Mouse (Mus musculus): ENCODE measurements around the gene Vps29.

Vps29 gene

GRCm38 (mm10) chr5:122336554-122337294, 17.4 kb upstream of the Vps29 start:
- DNase-seq: no peak

- DNase-seq: no peak
These were observed 11.3 kb upstream of the Vps29 start for GRCm38 (mm10) chr5:122342874-122343273.

- no peak for DNase-seq
These were observed 10.4 kb upstream of the Vps29 start for GRCm38 (mm10) chr5:122343768-122344167.

- peak; percentile 70 for DNase-seq
These were observed 9.9 kb upstream of the Vps29 start for GRCm38 (mm10) chr5:122344260-122344659.

- no peak for DNase-seq
These were observed 8.4 kb upstream of the Vps29 start for GRCm38 (mm10) chr5:122345777-122346176.

- no peak for DNase-seq
These were observed 411 bp downstream of the Vps29 start for GRCm38 (mm10) chr5:122354492-122355067.

- peak; percentile 72 for DNase-seq
These were observed 17.5 kb downstream of the Vps29 start, which contains the start of gene Gpn3 for GRCm38 (mm10) chr5:122371591-122372191. Gpn3 (plus strand) TSS chr5:122371876.

GRCm38 (mm10) chr5:122372192-122372769, 18.1 kb downstream of the Vps29 start, which contains the start of gene Fam216a:
Fam216a (minus strand) TSS chr5:122372364.
- peak; percentile 99 for DNase-seq

GRCm38 (mm10) chr5:122372878-122373277, 18.7 kb downstream of the Vps29 start:
- DNase-seq: peak; percentile 39

GRCm38 (mm10) chr5:122377101-122377833, 23.1 kb downstream of the Vps29 start:
- no peak for DNase-seq

GRCm38 (mm10) chr5:122378171-122378570, 24.0 kb downstream of the Vps29 start:
- no peak for DNase-seq

GRCm38 (mm10) chr5:122379374-122380155, 25.4 kb downstream of the Vps29 start:
- peak; percentile 88 for DNase-seq

- DNase-seq: peak; percentile 37
These were observed 35.8 kb downstream of the Vps29 start for GRCm38 (mm10) chr5:122390006-122390405.

- no peak for DNase-seq
These were observed 36.5 kb downstream of the Vps29 start for GRCm38 (mm10) chr5:122390671-122391070.

- peak; percentile 54 for DNase-seq
These were observed 37.1 kb downstream of the Vps29 start for GRCm38 (mm10) chr5:122391178-122391785.

GRCm38 (mm10) chr5:122391786-122392180, 37.6 kb downstream of the Vps29 start, which contains the start of gene Arpc3:
Arpc3 (plus strand) TSS chr5:122391878.
- DNase-seq: peak; percentile 89

GRCm38 (mm10) chr5:122392227-122393004, 38.2 kb downstream of the Vps29 start:
- DNase-seq: peak; percentile 56

GRCm38 (mm10) chr5:122393887-122394286, 39.7 kb downstream of the Vps29 start:
- DNase-seq: peak; percentile 63

GRCm38 (mm10) chr5:122396791-122397190, 42.6 kb downstream of the Vps29 start:
- DNase-seq: no peak

GRCm38 (mm10) chr5:122397495-122397894, 43.3 kb downstream of the Vps29 start:
- DNase-seq: no peak

- DNase-seq: no peak
These were observed 45.7 kb downstream of the Vps29 start for GRCm38 (mm10) chr5:122399871-122400270.
